Mouse (Mus musculus) cerebellum, adult 11 months (tissue): ENCODE measurements at regions not wholly inside any gene's neighbourhood (a gene's known extent, or its start where the extent isn't known, plus 50 kb on each side); places are given as distances from the start of the nearest gene placed in this dataset.

Experiments used
- DNase-seq: peaks from one replicate; pipeline ENCODE4 v3.0.0; 2022

DNA sequence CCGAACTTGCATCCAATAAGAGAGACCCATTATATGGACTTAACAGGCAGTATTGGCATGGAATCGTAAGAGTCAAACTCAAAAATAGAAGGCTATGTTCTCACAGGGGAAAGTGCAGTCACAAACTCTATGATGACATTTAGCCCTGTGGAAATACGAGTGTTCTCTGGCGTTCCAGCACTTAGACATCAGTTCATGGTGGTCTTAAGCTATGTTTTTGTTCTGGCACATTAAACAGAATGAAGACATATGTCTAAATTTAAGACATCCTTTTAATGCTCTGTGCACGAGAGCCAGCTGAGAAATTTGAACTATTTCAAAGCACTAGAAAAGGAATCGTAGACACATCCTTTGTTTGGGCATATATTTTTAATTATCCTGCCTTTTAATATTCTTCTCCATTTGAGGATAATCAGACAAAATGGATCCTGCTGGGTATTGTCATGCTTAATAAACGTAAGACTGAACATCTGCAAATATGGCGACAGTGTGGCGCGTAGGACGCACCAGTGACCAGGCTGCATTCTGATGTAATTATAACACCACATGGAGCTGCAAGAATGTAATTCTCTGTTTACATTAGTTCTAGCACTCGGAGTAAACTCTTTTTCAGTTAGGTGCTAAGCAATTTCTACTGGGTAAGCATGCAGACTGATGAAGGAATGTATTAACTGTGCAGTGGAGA, 114.3 kb downstream of the Dkk1 start:
- DNase-seq = no peak

DNA sequence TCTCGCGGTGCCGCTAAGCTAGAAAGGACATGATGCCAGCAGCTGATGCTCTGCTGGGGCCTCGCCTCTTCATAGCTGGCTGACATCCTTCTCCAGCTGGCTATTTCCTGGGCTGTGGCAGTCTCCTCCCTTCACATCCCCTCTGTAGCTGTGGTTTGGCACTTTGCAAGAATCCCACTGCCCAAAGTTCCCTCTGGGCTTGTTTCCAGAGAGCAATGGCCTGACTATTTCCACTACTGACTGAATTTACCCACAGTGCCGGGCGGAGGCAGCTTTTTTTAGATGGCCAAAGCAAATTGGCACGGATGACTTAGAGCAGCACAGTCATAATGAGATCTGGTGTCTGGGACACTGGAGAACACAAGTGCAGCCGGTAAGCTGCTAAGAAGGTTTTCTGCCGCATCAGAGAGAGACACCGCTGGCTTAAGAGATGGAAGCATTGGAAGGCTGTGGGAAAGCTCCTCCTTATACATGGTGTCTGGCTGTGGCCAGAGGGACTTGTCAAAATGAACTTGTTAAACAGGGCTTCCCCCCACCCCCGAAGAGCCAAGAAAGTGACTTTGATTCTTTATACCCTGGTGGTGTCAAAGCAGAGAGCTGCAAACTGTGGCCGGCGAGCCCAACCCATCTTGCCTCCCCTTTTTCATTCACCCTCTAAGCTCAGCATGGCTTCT, 98.5 kb downstream of the Dkk1 start:
- peak; percentile 1 for DNase-seq

DNA sequence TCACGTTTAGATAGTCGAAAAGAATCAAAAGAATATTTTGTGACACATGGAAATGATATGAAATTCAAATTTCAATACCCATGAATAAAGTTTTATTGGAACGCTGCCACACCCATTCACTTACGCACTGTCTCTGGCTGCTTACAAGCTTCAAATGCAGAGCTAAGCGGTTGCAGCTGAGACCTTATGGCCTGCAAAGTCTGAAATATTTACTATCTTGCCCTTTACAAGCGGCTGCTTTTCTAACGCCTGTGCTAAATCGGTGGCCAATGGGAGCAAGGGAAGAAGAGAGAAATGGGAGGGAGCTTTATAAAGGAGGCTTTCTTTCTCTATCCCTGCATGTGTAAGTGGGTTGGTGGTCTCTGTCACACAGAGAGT, 97.9 kb downstream of the Dkk1 start:
- no peak for DNase-seq

DNA sequence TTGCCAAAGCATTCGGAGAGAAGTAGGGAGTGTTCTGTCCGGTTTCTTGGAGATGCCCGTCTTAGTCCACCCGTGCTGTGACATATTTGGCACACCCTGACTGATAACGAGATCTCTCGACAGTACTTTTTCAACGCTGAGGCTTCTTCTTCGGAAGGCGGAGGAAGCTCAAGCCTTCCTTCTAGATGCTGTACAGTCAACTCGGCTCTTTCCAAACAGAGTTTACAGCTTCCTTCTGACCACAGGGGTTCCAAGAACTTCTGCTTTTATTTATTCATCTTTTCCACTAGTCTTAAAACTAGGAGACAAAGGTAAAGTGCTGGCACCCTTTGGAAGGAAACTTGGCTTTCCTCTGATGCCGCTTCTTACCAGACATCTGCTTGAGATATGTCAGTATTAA, 96.8 kb downstream of the Dkk1 start:
- no peak for DNase-seq

DNA sequence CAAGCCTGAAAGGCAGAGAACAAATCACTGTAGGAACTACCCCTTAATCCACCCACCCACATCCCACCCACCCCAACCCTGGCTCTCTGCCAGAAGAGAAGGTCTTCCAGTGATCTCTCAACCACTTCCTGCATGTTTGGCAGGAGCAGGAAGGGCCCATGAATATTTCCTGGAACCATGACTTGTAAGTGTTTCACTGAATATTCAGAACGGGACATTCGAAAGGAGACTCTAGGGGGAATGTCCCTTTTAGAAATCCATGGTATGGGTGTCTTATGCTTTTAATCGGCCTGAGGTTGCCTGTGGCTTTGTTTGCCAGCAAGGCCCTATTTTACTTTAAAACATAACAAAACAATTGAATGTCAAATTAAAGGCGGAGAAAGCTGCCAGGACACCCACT, 66.0 kb downstream of the Dkk1 start:
- DNase-seq = no peak

DNA sequence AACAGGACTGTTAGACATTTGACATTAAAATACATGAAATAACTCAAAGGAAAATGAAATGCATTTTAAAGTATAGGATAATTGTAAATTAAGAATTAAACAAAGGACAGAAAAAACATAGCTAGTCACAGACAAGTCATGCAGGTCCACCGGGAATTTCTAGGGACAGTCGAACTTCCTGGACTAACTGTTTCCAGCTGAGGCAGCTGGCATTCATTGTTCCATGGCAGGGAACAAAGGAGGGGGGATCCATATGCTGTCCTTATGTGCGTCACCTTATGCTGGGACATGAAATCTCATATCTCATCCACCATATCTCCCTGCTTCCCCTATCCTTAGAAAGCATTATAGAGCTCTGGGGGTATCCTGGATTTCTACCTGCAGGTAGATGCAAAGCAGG, 59.7 kb downstream of the Dkk1 start:
- DNase-seq = no peak

DNA sequence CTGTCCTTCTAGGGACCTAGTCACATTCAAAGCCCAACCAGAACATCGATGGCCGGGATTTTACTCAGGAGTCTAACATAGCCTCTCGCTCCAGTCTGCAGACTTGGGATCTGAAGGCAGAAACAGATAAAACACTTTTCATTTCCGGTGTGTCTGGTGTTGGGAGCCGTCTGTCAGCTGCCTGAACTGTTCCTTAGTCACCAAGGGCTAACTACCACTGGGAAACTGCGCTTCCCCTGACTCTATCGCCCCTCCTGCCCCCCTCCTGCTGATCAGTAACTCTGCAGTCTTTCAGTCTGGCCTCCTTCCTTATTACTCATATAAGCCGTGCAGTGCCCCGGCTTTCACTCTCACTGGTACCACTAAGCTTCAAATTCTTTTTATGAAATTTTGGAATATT, 58.5 kb downstream of the Dkk1 start:
- DNase-seq = no peak
